11 mouse cellular contexts compared by ENCODE assay signal in genomic region chr7:143612215-143612614, GRCm38 (mm10). TPM values are rescaled to one million over a fixed set of nuclear protein-coding genes. Genes with fewer than 3 reads are reported as not detected.
DNase-seq lines count a peak whose midpoint lies in the region; ATAC-seq and TF ChIP-seq lines count a peak whose summit lies in the region.
"Had no signal": no experiment of that assay in that cellular context is flagged by ENCODE, and none has a peak within 500 bp of the region (broad histone marks: within the 10 kb centered on the region; RNA-seq: fewer than 3 reads in every experiment).

No protein-coding gene starts in this region.

- TF ChIP-seq POLR2A in thymus, adult 2 months (IDR thresholded peaks at IDR 0.05; ENCODE audit: control insufficient read depth, extremely low read depth, insufficient read depth, low read length, poor library complexity): no peak
- TF ChIP-seq POLR2A in bone marrow, adult 2 months (IDR thresholded peaks at IDR 0.05; ENCODE audit: borderline replicate concordance, control insufficient read depth, low read depth, low read length): no peak

- 60% methylated on average over 3 of the region's 3 CpGs for WGBS in kidney, postnatal 0 days
- WGBS in kidney, embryonic 15.5 days: 63% methylated on average over 3 of the region's 3 CpGs
- 81% methylated on average over 3 of the region's 3 CpGs for WGBS in thymus, adult 2 months
- WGBS in bone marrow, adult 2 months: 68% methylated on average over 3 of the region's 3 CpGs
- 56% methylated on average over 3 of the region's 3 CpGs for WGBS in heart, embryonic 10.5 days

- no peak for DNase-seq in kidney, postnatal 0 days (ENCODE audit: low spot score)
- peak; percentile 38 for DNase-seq in thymus, adult 2 months
- no peak for DNase-seq in thymus, postnatal 0 days (ENCODE audit: low spot score)
- peak; percentile 29 to 40 for DNase-seq in thymus, postnatal 36 days
- DNase-seq in heart, embryonic 10.5 days (ENCODE audit: low spot score): no peak
- DNase-seq in right cerebral cortex, postnatal 4 days: no peak

- no peak overlapping the region for H3K9ac ChIP-seq in kidney, postnatal 0 days (ENCODE audit: low read depth, low read length)
- H3K9ac ChIP-seq in kidney, embryonic 15.5 days: no peak overlapping the region
- H3K9ac ChIP-seq: forebrain, embryonic 15.5 days; heart, embryonic 12.5 days; hindbrain, embryonic 15.5 days had no signal

- H3K27ac ChIP-seq in kidney, postnatal 0 days: no peak overlapping the region
- no peak overlapping the region for H3K27ac ChIP-seq in kidney, embryonic 15.5 days
- no peak overlapping the region for H3K27ac ChIP-seq in thymus, adult 2 months (ENCODE audit: control insufficient read depth, insufficient read depth, low read length)
- no peak overlapping the region for H3K27ac ChIP-seq in bone marrow, adult 2 months (ENCODE audit: control insufficient read depth, insufficient read depth, low read depth, low read length, poor library complexity)
- no peak overlapping the region for H3K27ac ChIP-seq in heart, embryonic 10.5 days
- H3K27ac ChIP-seq: forebrain, embryonic 15.5 days; hindbrain, embryonic 15.5 days had no signal

- H3K4me3 ChIP-seq in kidney, postnatal 0 days (replicated peaks; ENCODE audit: low read depth, low read length): no peak overlapping the region
- H3K4me3 ChIP-seq in kidney, embryonic 15.5 days (replicated peaks): no peak overlapping the region
- H3K4me3 ChIP-seq in thymus, adult 2 months (ENCODE audit: control insufficient read depth, insufficient read depth, low read length): no peak overlapping the region
- no peak overlapping the region for H3K4me3 ChIP-seq in bone marrow, adult 2 months (replicated peaks; ENCODE audit: control insufficient read depth, low read depth, low read length)
- H3K4me3 ChIP-seq in heart, embryonic 10.5 days: no peak overlapping the region
- H3K4me3 ChIP-seq: forebrain, embryonic 15.5 days; heart, embryonic 12.5 days; hindbrain, embryonic 15.5 days had no signal

- H3K4me2 ChIP-seq in kidney, postnatal 0 days (ENCODE audit: low read length): no peak overlapping the region
- no peak overlapping the region for H3K4me2 ChIP-seq in kidney, embryonic 15.5 days
- H3K4me2 ChIP-seq: forebrain, embryonic 15.5 days; heart, embryonic 12.5 days; hindbrain, embryonic 15.5 days had no signal

- H3K4me1 ChIP-seq in kidney, postnatal 0 days (replicated peaks; ENCODE audit: insufficient read depth, low read length): 0 out of 2 replicates have a peak, but pooled peaks cover 4% of the 10 kb centered on the region
- H3K4me1 ChIP-seq in kidney, embryonic 15.5 days: peaks cover 5% of the 10 kb centered on the region; the same call in 1 of the 2 replicates
- no peaks in the 10 kb centered on the region for H3K4me1 ChIP-seq in thymus, adult 2 months (replicated peaks; ENCODE audit: control insufficient read depth, insufficient read depth, low read length)
- peaks cover 2% of the 10 kb centered on the region; the same call in 1 of the 2 replicates for H3K4me1 ChIP-seq in bone marrow, adult 2 months (ENCODE audit: control insufficient read depth, insufficient read depth, low read length)
- H3K4me1 ChIP-seq in heart, embryonic 10.5 days: no peaks in the 10 kb centered on the region
- H3K4me1 ChIP-seq: forebrain, embryonic 15.5 days; hindbrain, embryonic 15.5 days had no signal

- H3K9me3 ChIP-seq in kidney, postnatal 0 days (replicated peaks; ENCODE audit: low read length): no peaks in the 10 kb centered on the region
- H3K9me3 ChIP-seq in kidney, embryonic 15.5 days (replicated peaks): no peaks in the 10 kb centered on the region
- no peaks in the 10 kb centered on the region for H3K9me3 ChIP-seq in heart, embryonic 10.5 days
- H3K9me3 ChIP-seq: forebrain, embryonic 15.5 days; hindbrain, embryonic 15.5 days had no signal

- no peaks in the 10 kb centered on the region for H3K36me3 ChIP-seq in kidney, postnatal 0 days (ENCODE audit: insufficient read depth, low read length)
- no peaks in the 10 kb centered on the region for H3K36me3 ChIP-seq in kidney, embryonic 15.5 days
- H3K36me3 ChIP-seq in thymus, adult 2 months (ENCODE audit: control insufficient read depth, insufficient read depth, low read length): peaks cover 43% of the 10 kb centered on the region
- no peaks in the 10 kb centered on the region for H3K36me3 ChIP-seq in heart, embryonic 10.5 days
- H3K36me3 ChIP-seq: forebrain, embryonic 15.5 days; heart, embryonic 12.5 days; hindbrain, embryonic 15.5 days had no signal

- no peaks in the 10 kb centered on the region for H3K27me3 ChIP-seq in kidney, postnatal 0 days (ENCODE audit: insufficient read depth, low read length)
- no peaks in the 10 kb centered on the region for H3K27me3 ChIP-seq in kidney, embryonic 15.5 days
- H3K27me3 ChIP-seq in thymus, adult 2 months (ENCODE audit: control insufficient read depth, insufficient read depth, low read length): no peaks in the 10 kb centered on the region
- no peaks in the 10 kb centered on the region for H3K27me3 ChIP-seq in heart, embryonic 10.5 days (ENCODE audit: insufficient read depth, poor library complexity, severe bottlenecking)
- H3K27me3 ChIP-seq: forebrain, embryonic 15.5 days; heart, embryonic 12.5 days; hindbrain, embryonic 15.5 days had no signal

- peak; percentile 48 for TF ChIP-seq CTCF in kidney, postnatal 0 days (IDR thresholded peaks at IDR 0.05; ENCODE audit: low read depth)
- no peak for TF ChIP-seq CTCF in thymus, adult 2 months (IDR thresholded peaks at IDR 0.05; ENCODE audit: borderline replicate concordance, control insufficient read depth, extremely low read depth, insufficient read depth, low read length, poor library complexity)
- TF ChIP-seq CTCF in bone marrow, adult 2 months (IDR thresholded peaks at IDR 0.05; ENCODE audit: control insufficient read depth, insufficient read depth, low read length): peak; percentile 68

- ATAC-seq in kidney, postnatal 0 days (replicated peaks; ENCODE audit: low FRiP score, low read depth): no peak
- ATAC-seq in kidney, embryonic 15.5 days (replicated peaks; ENCODE audit: low FRiP score): no peak
- ATAC-seq: forebrain, embryonic 15.5 days had no signal

RNA-seq across cellular contexts. Expression of gene Cars, which starts 12.3 kb away (rescaled TPM):
- 34.7 and 42.2 TPM in 2 replicates for polyA plus RNA-seq in kidney, postnatal 0 days (2015; fragmentation: Nextera tagmentation; extraction: Ambion mirVana)
- polyA plus RNA-seq in kidney, embryonic 15.5 days (2015; fragmentation: Nextera tagmentation; extraction: Ambion mirVana): 62.3 and 62.9 TPM in 2 replicates
- 22.7 and 24.5 TPM in 2 replicates for polyA plus RNA-seq in thymus, adult 2 months (2012; rRNA removed)
- polyA plus RNA-seq in thymus, postnatal 0 days (2015; fragmentation: Nextera tagmentation; extraction: Ambion mirVana): 40.3 and 42.9 TPM in 2 replicates
- 86.2 and 209 TPM in 2 replicates for polyA plus RNA-seq in bone marrow, adult 2 months (2011; ENCODE audit: insufficient read depth, insufficient read length, low replicate concordance, missing spikeins)
- 41.7 and 58.0 TPM in 2 replicates for polyA plus RNA-seq in heart, embryonic 10.5 days (2016; fragmentation: Nextera tagmentation; extraction: Ambion mirVana)

RNA-seq across cellular contexts. Expression of gene Tnfrsf26, which starts 16.3 kb away (rescaled TPM):
- polyA plus RNA-seq in kidney, postnatal 0 days (2015; fragmentation: Nextera tagmentation; extraction: Ambion mirVana): 1.1 and 1.2 TPM in 2 replicates
- 0.54 and 0.65 TPM in 2 replicates for polyA plus RNA-seq in kidney, embryonic 15.5 days (2015; fragmentation: Nextera tagmentation; extraction: Ambion mirVana)
- polyA plus RNA-seq in thymus, adult 2 months (2012; rRNA removed): 6.4 and 7.4 TPM in 2 replicates
- polyA plus RNA-seq in thymus, postnatal 0 days (2015; fragmentation: Nextera tagmentation; extraction: Ambion mirVana): 10.5 and 11.3 TPM in 2 replicates
- 2.4 and 4.3 TPM in 2 replicates for polyA plus RNA-seq in bone marrow, adult 2 months (2011; ENCODE audit: insufficient read depth, insufficient read length, low replicate concordance, missing spikeins)
- 0.49 and 0.73 TPM in 2 replicates for polyA plus RNA-seq in heart, embryonic 10.5 days (2016; fragmentation: Nextera tagmentation; extraction: Ambion mirVana)

RNA-seq across cellular contexts. Expression of gene Tnfrsf22, which starts 37.2 kb away (rescaled TPM):
- 9.6 and 11.1 TPM in 2 replicates for polyA plus RNA-seq in kidney, postnatal 0 days (2015; fragmentation: Nextera tagmentation; extraction: Ambion mirVana)
- 10.6 and 12.1 TPM in 2 replicates for polyA plus RNA-seq in kidney, embryonic 15.5 days (2015; fragmentation: Nextera tagmentation; extraction: Ambion mirVana)
- polyA plus RNA-seq in thymus, adult 2 months (2012; rRNA removed): 4.8 and 4.9 TPM in 2 replicates
- polyA plus RNA-seq in thymus, postnatal 0 days (2015; fragmentation: Nextera tagmentation; extraction: Ambion mirVana): 3.5 and 3.7 TPM in 2 replicates
- 0.57 TPM in 1 of 2 replicates, not detected in the other for polyA plus RNA-seq in bone marrow, adult 2 months (2011; ENCODE audit: insufficient read depth, insufficient read length, low replicate concordance, missing spikeins)
- 2.6 and 2.9 TPM in 2 replicates for polyA plus RNA-seq in heart, embryonic 10.5 days (2016; fragmentation: Nextera tagmentation; extraction: Ambion mirVana)

Comparison
In these comparisons a context has a peak if more than half of its experiments do, and no peak if none do; other contexts are left out.
1. DNase-seq: peak in thymus, adult 2 months (single experiment) and thymus, postnatal 36 days (2 of 2); none in kidney, postnatal 0 days (single experiment), thymus, postnatal 0 days (single experiment), heart, embryonic 10.5 days (single experiment) and right cerebral cortex, postnatal 4 days (single experiment).